Mouse (Mus musculus): Measurements from ENCODE around the gene Tcf25. TPM values are rescaled to one million over a fixed set of nuclear protein-coding genes. Genes with fewer than 3 reads are reported as not detected.

The Tcf25 gene
- polyA plus RNA-seq (2016; fragmentation: Nextera tagmentation; extraction: Ambion mirVana) = 172 and 186 TPM in 2 replicates

DNA sequence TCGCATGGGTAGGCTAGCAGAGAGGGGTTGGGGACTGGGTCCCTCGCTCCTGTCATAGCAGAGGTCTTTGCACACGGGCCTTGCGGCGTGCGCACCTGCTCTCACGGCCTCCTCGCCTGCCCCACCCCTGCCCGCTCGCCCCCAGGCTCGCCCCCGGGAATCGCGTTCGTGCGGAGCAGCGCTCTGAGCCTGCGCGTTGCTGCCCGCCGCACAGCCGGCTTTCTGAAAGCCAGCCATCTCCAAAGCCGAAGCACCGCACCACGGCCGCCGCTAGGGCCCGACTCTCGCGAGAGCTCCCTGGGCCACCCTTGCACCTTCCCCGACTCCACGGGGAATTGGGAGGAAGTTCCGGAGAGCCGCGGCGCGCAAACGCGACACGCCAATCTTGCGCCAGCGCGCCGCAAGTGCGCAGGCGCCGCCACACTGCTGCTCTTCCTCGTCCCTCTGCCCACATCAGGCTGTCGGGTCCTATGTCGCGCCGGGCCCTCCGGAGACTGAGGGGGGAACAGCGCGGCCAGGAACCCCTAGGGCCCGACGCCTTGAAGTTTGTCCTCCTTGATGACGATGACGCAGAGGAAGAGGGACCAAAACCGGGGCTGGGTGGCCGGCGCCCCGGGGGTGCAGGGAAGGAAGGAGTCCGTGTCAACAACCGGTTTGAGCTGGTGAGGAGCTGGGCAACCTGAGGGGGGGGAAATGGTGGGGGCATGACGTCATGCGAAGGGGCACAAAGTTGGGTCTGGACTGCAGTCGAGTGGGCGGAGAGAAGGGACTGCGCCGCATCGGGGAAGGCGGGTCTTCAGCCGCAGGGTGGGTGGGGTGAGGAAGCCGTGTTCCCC, at the start of gene Tcf25:
Gene Tcf25 (plus strand): TSS at position 351 of the 836 bp plus-strand sequence.
- ATAC-seq (ENCODE audit: insufficient number of reproducible peaks, insufficient read depth, low FRiP score, low TSS enrichment) = peak; percentile 88
- WGBS = under 1% methylated on average over 75 of the region's 75 CpGs

DNA sequence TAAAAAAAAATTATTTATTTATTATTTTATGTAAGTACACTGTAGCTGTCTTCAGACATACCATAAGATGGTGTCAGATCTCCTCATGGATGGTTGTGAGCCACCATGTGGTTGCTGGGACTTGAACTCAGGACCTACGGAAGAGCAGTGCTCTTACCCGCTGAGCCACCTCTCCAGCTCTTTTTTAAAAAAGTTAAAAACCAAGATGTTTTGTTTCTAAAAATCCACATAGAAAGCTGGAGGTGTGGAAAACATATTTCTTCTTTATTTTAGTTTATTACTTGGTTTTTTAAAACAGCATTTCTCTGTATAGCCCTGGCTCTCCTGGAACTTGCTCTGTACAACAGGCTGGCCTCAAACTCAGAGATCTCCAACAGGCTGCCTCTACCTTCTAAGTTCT, 45.0 kb upstream of the Tcf25 start:
- peaks cover 8% of the 10 kb centered on the region; the same call in 1 of the 2 replicates for H3K27me3 ChIP-seq
- H3K4me3 ChIP-seq = no peak overlapping the region
- H3K4me1 ChIP-seq = peaks cover 10% of the 10 kb centered on the region
- ATAC-seq (ENCODE audit: insufficient number of reproducible peaks, insufficient read depth, low FRiP score, low TSS enrichment) = no peak
- WGBS = 95% methylated on average over 2 of the region's 2 CpGs
- H3K4me2 ChIP-seq (replicated peaks) = no peak overlapping the region
- H3K9ac ChIP-seq = no peak overlapping the region
- H3K27ac ChIP-seq = no peak overlapping the region
- H3K36me3 ChIP-seq = no peaks in the 10 kb centered on the region
- no peaks in the 10 kb centered on the region for H3K9me3 ChIP-seq

More for the DNA sequence above, at the start of gene Tcf25:
- Histone ChIP-seq H3K27ac (peak within 1 kb of the TSS; percentile 95), H3K9ac (peak within 1 kb of the TSS; percentile 76), H3K27me3 (no peaks in the 10 kb centered on the region), H3K4me1 (peaks cover 9% of the 10 kb centered on the region), H3K9me3 (no peaks in the 10 kb centered on the region), H3K4me2 (replicated peaks) (peak within 1 kb of the TSS; percentile 61), H3K4me3 (peak within 1 kb of the TSS; percentile 77), H3K36me3 (peaks cover 16% of the 10 kb centered on the region; the same call in 1 of the 2 replicates)

DNA sequence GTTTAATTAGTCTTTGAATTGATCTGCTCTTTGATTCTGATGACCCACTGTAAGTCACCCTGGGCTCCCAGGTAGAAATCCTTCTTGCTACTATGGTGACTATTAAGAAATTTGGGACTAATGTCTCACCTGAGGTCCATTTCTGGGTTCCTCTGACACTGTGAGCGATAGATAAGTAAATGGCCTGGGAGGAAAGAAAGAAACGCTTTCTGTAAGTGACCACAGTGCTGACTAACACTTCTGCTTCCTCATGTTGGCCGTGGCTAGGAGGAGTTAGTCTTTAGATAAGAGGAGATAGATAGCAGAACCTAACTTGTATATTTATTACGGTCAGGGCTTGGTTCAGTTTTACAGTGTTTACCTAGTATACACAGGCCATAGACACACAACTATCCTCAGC, 44.2 kb upstream of the Tcf25 start:
- 83% methylated on average over 4 of the region's 4 CpGs for WGBS
- Histone ChIP-seq H3K27ac (no peak overlapping the region), H3K9me3 (no peaks in the 10 kb centered on the region), H3K36me3 (no peaks in the 10 kb centered on the region), H3K4me3 (no peak overlapping the region), H3K9ac (no peak overlapping the region), H3K4me2 (replicated peaks) (no peak overlapping the region), H3K4me1 (peaks cover 17% of the 10 kb centered on the region), H3K27me3 (peaks cover 15% of the 10 kb centered on the region)
- ATAC-seq (ENCODE audit: insufficient number of reproducible peaks, insufficient read depth, low FRiP score, low TSS enrichment) = no peak

DNA sequence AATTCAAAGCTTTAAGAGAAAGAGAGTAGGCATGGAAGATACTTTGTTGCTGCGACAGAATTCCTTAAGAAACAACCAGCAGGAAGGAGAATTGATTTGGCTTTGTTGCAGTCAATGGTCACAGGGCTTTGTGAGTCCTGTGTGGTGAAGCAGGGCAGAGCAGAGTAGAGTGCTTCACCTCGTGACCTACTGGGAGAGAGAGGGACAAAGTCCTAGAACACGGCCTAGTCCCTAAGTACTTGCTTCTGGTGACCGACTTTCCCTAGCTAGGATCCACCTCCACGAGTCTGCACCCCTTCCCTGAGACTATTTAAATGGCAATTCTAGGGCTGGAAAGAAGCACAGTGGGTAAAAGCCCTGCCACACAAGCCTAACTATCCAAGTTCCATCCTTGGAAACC, 43.6 kb upstream of the Tcf25 start:
- WGBS = 74% methylated on average over 5 of the region's 5 CpGs
- peaks cover 18% of the 10 kb centered on the region for H3K4me1 ChIP-seq
- H3K4me3 ChIP-seq = no peak overlapping the region
- H3K4me2 ChIP-seq (replicated peaks) = no peak overlapping the region
- no peak overlapping the region for H3K9ac ChIP-seq
- no peaks in the 10 kb centered on the region for H3K9me3 ChIP-seq
- no peak for ATAC-seq (ENCODE audit: insufficient number of reproducible peaks, insufficient read depth, low FRiP score, low TSS enrichment)
- H3K27ac ChIP-seq = no peak overlapping the region
- H3K36me3 ChIP-seq = no peaks in the 10 kb centered on the region
- peaks cover 19% of the 10 kb centered on the region for H3K27me3 ChIP-seq

DNA sequence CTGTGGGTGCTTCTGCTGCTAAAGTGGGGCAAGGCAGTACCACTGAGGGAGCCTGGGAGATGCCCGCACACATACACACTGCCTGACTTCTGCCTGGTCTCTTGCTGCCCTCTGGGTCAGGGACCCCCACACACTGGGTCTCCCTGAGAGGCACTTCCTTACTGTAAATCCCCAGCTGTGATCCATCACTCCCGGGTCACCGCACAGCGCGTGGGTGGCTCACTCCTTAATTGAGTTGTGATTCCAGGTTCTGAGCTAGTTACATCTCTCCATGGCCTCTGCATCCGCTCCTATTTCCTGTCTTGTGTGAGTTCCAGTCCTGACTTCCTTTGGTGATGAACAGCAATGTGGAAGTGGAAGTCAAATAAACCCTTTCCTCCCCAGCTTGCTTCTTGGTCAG, 42.9 kb upstream of the Tcf25 start:
- Histone ChIP-seq H3K9me3 (no peaks in the 10 kb centered on the region), H3K9ac (no peak overlapping the region), H3K4me2 (replicated peaks) (no peak overlapping the region), H3K36me3 (no peaks in the 10 kb centered on the region), H3K27ac (no peak overlapping the region), H3K4me1 (peaks cover 18% of the 10 kb centered on the region), H3K27me3 (peaks cover 19% of the 10 kb centered on the region), H3K4me3 (no peak overlapping the region)
- 80% methylated on average over 6 of the region's 6 CpGs for WGBS
- no peak for ATAC-seq (ENCODE audit: insufficient number of reproducible peaks, insufficient read depth, low FRiP score, low TSS enrichment)

DNA sequence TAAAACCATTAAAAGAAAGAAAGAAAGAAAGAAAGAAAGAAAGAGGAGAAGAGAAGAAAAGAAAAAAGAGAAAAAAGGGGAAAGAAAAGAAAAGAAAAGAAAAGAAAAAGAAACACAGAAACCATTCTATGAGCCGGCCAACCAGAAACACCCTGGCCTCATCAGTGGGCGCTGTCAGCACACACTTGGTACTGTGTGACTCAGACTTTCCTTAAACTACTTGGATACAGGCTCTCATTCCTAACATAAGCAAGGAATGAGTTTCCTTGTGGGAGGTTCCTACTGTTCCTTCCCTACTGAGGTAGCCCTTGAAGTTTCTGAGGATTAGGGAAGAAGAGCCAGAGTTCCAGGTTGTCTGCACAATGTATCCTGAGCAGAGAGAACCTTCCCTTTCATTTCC, 42.3 kb upstream of the Tcf25 start:
- 84% methylated on average over 2 of the region's 2 CpGs for WGBS
- Histone ChIP-seq H3K36me3 (no peaks in the 10 kb centered on the region), H3K4me3 (no peak overlapping the region), H3K4me2 (replicated peaks) (no peak overlapping the region), H3K4me1 (peaks cover 18% of the 10 kb centered on the region), H3K27ac (no peak overlapping the region), H3K9me3 (no peaks in the 10 kb centered on the region), H3K9ac (no peak overlapping the region), H3K27me3 (peaks cover 19% of the 10 kb centered on the region)
- no peak for ATAC-seq (ENCODE audit: insufficient number of reproducible peaks, insufficient read depth, low FRiP score, low TSS enrichment)

DNA sequence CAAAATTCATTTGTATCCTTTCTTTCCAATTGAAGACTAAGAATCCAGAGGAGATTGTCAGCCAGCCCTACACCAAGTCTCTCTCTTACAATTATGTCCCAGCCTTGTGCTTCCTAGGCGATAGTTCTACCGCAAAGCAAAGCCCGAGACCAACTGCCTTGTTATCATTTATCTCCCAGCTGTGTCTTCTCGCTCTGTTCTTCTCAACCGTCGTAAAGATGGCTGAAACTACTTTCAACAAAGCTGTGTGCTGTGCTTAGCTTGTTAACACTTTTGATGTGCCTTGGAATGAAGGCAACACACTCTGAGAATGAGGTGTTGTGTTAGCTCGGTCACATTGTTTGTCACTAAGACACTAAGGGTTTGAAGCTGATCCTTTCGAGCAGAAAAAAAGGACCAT, 41.7 kb upstream of the Tcf25 start:
- Histone ChIP-seq H3K36me3 (no peaks in the 10 kb centered on the region), H3K27me3 (peaks cover 19% of the 10 kb centered on the region), H3K9me3 (no peaks in the 10 kb centered on the region), H3K4me2 (replicated peaks) (peak overlapping the region; percentile 91), H3K4me3 (peak overlapping the region; percentile 54), H3K9ac (no peak overlapping the region), H3K27ac (peak overlapping the region; percentile 11; the same call in 1 of the 2 replicates), H3K4me1 (peaks cover 18% of the 10 kb centered on the region)
- 46% methylated on average over 8 of the region's 8 CpGs for WGBS
- ATAC-seq (ENCODE audit: insufficient number of reproducible peaks, insufficient read depth, low FRiP score, low TSS enrichment) = no peak

DNA sequence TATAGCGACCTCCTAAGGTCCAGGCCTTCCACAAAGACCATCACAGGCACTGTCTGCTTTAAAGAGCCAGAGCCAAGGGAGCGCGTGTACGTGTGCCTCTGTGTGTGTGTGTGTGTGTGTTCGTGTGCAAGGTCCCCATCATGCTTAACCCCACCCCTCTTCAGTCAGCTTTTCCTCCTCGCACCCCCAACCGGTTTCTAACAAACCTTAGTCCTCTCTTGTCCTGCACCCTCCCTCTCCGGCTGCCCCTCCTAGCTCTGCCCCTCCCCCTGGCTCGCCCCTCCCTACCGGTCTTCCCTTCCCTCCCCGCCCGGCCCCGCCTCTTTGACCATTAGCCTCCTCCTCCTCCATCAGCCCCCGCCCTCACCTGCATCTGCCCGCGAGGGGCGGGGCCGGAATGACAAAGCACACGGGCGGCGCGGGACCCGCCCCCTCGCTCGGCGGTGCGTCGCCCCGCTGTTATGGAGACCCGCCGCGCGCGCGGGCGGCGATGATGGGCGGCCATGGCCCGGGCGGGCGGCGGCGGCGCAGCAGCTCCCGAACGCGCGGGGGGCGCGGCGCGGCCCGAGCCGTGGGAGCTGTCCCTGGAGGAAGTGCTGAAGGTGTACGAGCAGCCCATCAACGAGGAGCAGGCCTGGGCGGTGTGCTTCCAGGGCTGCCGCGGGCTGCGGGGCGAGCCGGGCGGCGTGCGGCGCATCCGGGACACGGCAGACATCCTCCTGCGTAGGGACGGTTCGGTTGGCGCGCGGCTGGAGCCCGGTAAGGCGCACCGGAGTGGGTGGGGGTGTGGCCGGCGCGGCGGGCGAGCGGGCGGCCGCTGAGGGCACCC, 41.1 kb upstream of the Tcf25 start, which contains the start of gene Spire2:
Gene Spire2 (plus strand): TSS at position 452 of the 829 bp plus-strand sequence.
- H3K9ac ChIP-seq = peak within 1 kb of the TSS; percentile 50
- H3K36me3 ChIP-seq = no peaks in the 10 kb centered on the region
- H3K4me3 ChIP-seq = peak within 1 kb of the TSS; percentile 54
- H3K4me2 ChIP-seq (replicated peaks) = peak within 1 kb of the TSS; percentile 91
- WGBS = under 1% methylated on average over 60 of the region's 85 CpGs
- H3K27ac ChIP-seq = peak within 1 kb of the TSS; percentile 63
- peaks cover 19% of the 10 kb centered on the region for H3K27me3 ChIP-seq
- ATAC-seq (ENCODE audit: insufficient number of reproducible peaks, insufficient read depth, low FRiP score, low TSS enrichment) = peak; percentile 76
- H3K4me1 ChIP-seq = peaks cover 18% of the 10 kb centered on the region
- H3K9me3 ChIP-seq = no peaks in the 10 kb centered on the region

DNA sequence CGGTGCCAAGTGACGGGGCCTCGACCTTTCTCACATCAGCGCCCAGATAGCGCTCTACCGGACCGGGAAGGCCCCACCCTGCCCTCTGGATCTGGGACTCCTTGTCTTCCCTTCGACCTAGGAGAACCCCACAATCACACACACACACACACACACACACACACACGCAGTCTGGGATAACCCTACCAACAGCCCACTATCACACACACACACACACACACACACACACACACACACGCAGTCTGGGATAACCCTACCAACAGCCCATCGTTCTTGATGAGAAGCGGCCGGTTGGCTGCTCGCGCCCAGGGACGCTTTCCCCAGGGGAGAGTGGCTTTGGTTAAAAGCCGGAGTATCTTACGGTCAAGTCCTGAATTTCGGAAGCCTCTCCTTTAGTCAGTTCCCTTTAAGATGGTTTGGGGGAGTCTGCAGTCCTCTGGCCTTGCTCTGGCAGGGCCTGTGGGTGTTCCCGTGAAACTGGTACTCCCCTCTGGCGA, 40.4 kb upstream of the Tcf25 start:
- H3K4me1 ChIP-seq = peaks cover 18% of the 10 kb centered on the region
- H3K9ac ChIP-seq = peak overlapping the region; percentile 50; the same call in 1 of the 2 replicates
- 3% methylated on average over 20 of the region's 21 CpGs for WGBS
- H3K9me3 ChIP-seq = no peaks in the 10 kb centered on the region
- ATAC-seq (ENCODE audit: insufficient number of reproducible peaks, insufficient read depth, low FRiP score, low TSS enrichment) = peak; percentile 29; the same call in 1 of the 2 replicates
- H3K4me2 ChIP-seq (replicated peaks) = peak overlapping the region; percentile 91
- peaks cover 19% of the 10 kb centered on the region for H3K27me3 ChIP-seq
- H3K27ac ChIP-seq = peak overlapping the region; percentile 63; the same call in 1 of the 2 replicates
- no peaks in the 10 kb centered on the region for H3K36me3 ChIP-seq
- peak overlapping the region; percentile 54 for H3K4me3 ChIP-seq

DNA sequence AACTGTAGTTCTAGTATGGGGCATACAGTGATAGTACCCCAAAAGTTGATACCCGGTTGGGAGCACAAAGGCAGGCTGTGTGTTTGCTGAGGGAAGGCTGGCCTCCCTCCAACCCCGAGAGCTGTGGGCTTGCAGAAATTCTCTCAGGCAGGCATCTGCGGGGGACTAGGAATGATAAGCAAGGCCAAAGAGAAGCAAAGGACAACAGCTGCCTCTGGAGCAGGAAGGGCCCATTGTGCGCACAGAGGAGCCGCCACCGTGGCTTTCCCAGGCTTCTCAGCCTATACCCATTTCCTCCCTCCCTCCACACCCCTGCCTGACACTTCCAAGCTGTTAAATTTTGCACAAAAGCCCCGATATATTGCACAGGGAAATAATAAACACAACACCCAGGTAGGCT, 39.7 kb upstream of the Tcf25 start:
- Histone ChIP-seq H3K36me3 (no peaks in the 10 kb centered on the region), H3K27ac (0 out of 2 replicates have a peak overlapping the region, but pooled peaks have one; percentile 23), H3K9ac (no peak overlapping the region), H3K4me1 (peaks cover 18% of the 10 kb centered on the region), H3K4me3 (peak overlapping the region; percentile 6; the same call in 1 of the 2 replicates), H3K4me2 (replicated peaks) (peak overlapping the region; percentile 91; the same call in 1 of the 2 replicates), H3K27me3 (peaks cover 19% of the 10 kb centered on the region), H3K9me3 (no peaks in the 10 kb centered on the region)
- WGBS = 7% methylated on average over 7 of the region's 7 CpGs
- no peak for ATAC-seq (ENCODE audit: insufficient number of reproducible peaks, insufficient read depth, low FRiP score, low TSS enrichment)

DNA sequence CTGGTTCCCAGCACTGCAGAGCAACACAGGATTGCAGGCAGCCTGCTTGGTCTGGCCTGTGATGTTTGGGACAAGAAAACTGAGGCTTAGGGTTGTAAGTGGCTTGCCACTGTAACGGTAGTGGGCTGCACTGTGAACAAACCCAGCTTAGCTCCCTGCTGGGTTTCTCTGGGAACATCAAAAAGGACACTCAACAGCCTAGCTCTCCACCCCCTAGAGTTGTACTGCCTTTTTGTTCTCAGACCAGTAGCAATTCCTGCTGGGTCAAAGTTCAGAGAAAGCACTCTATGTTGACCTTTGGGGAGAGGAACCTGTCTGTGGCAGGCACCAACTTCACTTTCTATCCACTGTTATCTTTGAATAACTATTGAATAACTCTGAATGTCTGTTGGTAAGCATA, 39.1 kb upstream of the Tcf25 start:
- Histone ChIP-seq H3K4me3 (no peak overlapping the region), H3K9ac (no peak overlapping the region), H3K36me3 (no peaks in the 10 kb centered on the region), H3K4me2 (replicated peaks) (0 out of 2 replicates have a peak overlapping the region, but pooled peaks have one; percentile 91), H3K27ac (0 out of 2 replicates have a peak overlapping the region, but pooled peaks have one; percentile 23), H3K4me1 (peaks cover 18% of the 10 kb centered on the region), H3K9me3 (no peaks in the 10 kb centered on the region), H3K27me3 (peaks cover 19% of the 10 kb centered on the region)
- no peak for ATAC-seq (ENCODE audit: insufficient number of reproducible peaks, insufficient read depth, low FRiP score, low TSS enrichment)
- WGBS = 5% methylated on average over 1 of the region's 1 CpGs
